Mouse (Mus musculus) macrophage (primary cell): ENCODE results near the gene Flvcr1. TPM values are rescaled to one million over a fixed set of nuclear protein-coding genes. Genes with fewer than 3 reads are reported as not detected.

ENCODE experiments used
- H3K27ac ChIP-seq: fragments of 350-480 bp; formaldehyde crosslinking; 2 replicates; pipeline ENCODE4 v1.9.0; 2021
- H3K36me3 ChIP-seq: fragments of 350-480 bp; formaldehyde crosslinking; 2 replicates; pipeline ENCODE4 v1.9.0; 2021; ENCODE audit errors: inconsistent target
- H3K4me3 ChIP-seq: fragments of 350-480 bp; formaldehyde crosslinking; 2 replicates; pipeline ENCODE4 v1.9.0; 2021; ENCODE audit errors: inconsistent target
- H3K79me2 ChIP-seq: fragments of 350-480 bp; formaldehyde crosslinking; 2 replicates; pipeline ENCODE4 v1.9.0; 2021; ENCODE audit errors: inconsistent target
- WGBS: methylation state at CpG from one replicate; pipeline ENCODE4 v1.1.7; 2026; ENCODE audit warnings: inconsistent platforms; ENCODE audit not compliant: missing documents; 5-methylcytosine and 5-hydroxymethylcytosine counted together
- polyA plus RNA-seq: library from polyadenylated mRNA; stranded (reverse); fragments of 250-400 nt; gene quantifications from 3 replicates; pipeline ENCODE4 v1.2.4, GENCODE M21; 2018; ENCODE audit warnings: inconsistent platforms

Flvcr1 gene
- polyA plus RNA-seq, 1 experiment from 2014 or later = 74.7 TPM

DNA sequence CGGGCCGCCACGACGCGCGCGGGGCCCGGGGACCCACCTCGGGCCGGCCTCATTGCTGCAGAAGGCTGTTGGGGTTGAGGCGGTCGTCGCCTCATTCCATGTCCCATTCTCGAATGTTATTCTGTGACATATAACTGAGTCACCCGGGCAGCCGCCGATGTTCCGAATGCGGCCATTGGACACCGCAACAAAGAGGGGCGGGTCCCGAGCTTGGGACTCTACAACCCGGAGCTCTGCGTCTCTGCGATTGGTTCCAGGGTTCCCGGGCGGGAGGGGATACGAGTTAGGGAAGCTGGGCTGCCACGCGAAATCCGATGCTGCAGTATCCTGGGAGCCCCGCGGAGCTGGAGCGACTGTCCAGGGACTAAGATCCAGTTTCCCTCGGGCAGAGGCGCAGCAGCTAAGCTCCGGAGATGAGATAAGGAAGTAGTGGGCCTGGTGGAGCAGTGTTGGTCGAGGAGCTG lies 46.8 kb downstream of the Flvcr1 start, which contains the start of gene Vash2:
Vash2 (minus strand) TSS at position 197 of the 464 bp plus-strand sequence.
- Histone ChIP-seq H3K27ac (no peak within 1 kb of the TSS), H3K4me3 (peak within 1 kb of the TSS; percentile 20), H3K79me2 (no peaks in the 10 kb centered on the region), H3K36me3 (no peaks in the 10 kb centered on the region)
- WGBS = 2% methylated on average over 37 of the region's 38 CpGs

- Histone ChIP-seq H3K4me3 (peak overlapping the region; percentile 10; the same call in 1 of the 2 replicates), H3K79me2 (no peaks in the 10 kb centered on the region), H3K27ac (no peak overlapping the region), H3K36me3 (no peaks in the 10 kb centered on the region)
- WGBS = 2% methylated on average over 44 of the region's 46 CpGs
These were observed 47.4 kb downstream of the Flvcr1 start for GRCm38 (mm10) chr1:190978511-190979073.

DNA sequence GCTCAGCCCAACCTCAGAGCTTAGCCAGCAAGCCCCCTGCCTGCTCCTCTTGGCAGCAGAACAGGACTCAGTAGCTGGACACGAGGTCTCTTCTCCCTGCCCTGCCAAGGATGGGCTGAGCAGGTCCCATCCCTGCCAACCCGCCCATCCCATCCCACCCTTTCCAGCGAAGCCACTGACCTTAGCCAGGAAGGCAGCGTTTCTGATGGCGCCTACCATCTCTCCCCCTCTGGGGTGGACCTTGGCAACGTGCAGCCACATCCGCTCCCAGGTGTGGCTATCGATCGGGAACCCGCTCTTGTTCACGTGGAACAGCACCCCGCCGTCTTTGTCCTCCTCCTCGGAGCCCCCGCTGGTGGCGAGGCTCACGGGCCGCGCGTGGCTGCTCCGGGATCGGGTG lies 48.0 kb downstream of the Flvcr1 start:
- 19% methylated on average over 21 of the region's 22 CpGs for WGBS
- no peaks in the 10 kb centered on the region for H3K79me2 ChIP-seq

GRCm38 (mm10) chr1:190976887-190977573 lies 48.9 kb downstream of the Flvcr1 start:
- Histone ChIP-seq H3K79me2 (no peaks in the 10 kb centered on the region), H3K4me3 (no peak overlapping the region), H3K27ac (no peak overlapping the region), H3K36me3 (no peaks in the 10 kb centered on the region)
- WGBS = 84% methylated on average over 11 of the region's 11 CpGs

More for the DNA sequence above, 48.0 kb downstream of the Flvcr1 start:
- Histone ChIP-seq H3K36me3 (no peaks in the 10 kb centered on the region), H3K27ac (no peak overlapping the region), H3K4me3 (no peak overlapping the region)

GRCm38 (mm10) chr1:190974833-190975232 lies 51.1 kb downstream of the Flvcr1 start:
- WGBS = 100% methylated on average over 1 of the region's 1 CpGs
- H3K4me3 ChIP-seq = no peak overlapping the region
- no peaks in the 10 kb centered on the region for H3K36me3 ChIP-seq

GRCm38 (mm10) chr1:190974191-190974590 lies 51.8 kb downstream of the Flvcr1 start:
- Histone ChIP-seq H3K4me3 (no peak overlapping the region), H3K36me3 (no peaks in the 10 kb centered on the region), H3K79me2 (no peaks in the 10 kb centered on the region), H3K27ac (no peak overlapping the region)
- 85% methylated on average over 8 of the region's 8 CpGs for WGBS

More at GRCm38 (mm10) chr1:190974833-190975232, 51.1 kb downstream of the Flvcr1 start:
- H3K79me2 ChIP-seq = no peaks in the 10 kb centered on the region
- no peak overlapping the region for H3K27ac ChIP-seq

GRCm38 (mm10) chr1:190972612-190973192 lies 53.3 kb downstream of the Flvcr1 start:
- Histone ChIP-seq H3K79me2 (no peaks in the 10 kb centered on the region), H3K36me3 (no peaks in the 10 kb centered on the region), H3K27ac (no peak overlapping the region), H3K4me3 (no peak overlapping the region)
- WGBS = 86% methylated on average over 7 of the region's 7 CpGs

- WGBS = 84% methylated on average over 13 of the region's 14 CpGs
These were observed 54.0 kb downstream of the Flvcr1 start for GRCm38 (mm10) chr1:190971708-190972610.

DNA sequence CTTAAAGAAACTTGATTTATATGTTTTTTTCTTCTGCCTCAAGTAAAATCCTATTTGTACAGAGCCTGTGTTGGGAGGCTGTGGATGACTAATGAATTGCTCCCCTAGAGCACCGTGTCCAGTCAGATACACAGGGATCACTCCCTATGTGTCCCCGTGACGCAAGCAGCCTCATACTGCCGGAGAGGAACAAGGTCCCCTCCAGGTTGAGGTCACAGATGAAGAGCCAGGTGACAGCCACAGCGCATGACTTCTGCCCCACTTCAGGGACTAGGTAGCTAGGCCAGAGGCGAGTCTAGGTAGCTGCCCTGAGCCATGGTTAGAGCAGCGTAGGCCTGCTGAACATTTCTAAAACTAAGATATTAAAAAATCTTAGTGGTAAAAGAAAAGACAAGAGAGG lies 57.9 kb downstream of the Flvcr1 start:
- H3K79me2 ChIP-seq = no peaks in the 10 kb centered on the region
- H3K36me3 ChIP-seq = no peaks in the 10 kb centered on the region
- no peak overlapping the region for H3K27ac ChIP-seq
- H3K4me3 ChIP-seq = no peak overlapping the region
- 90% methylated on average over 7 of the region's 7 CpGs for WGBS

More at GRCm38 (mm10) chr1:190971708-190972610, 54.0 kb downstream of the Flvcr1 start:
- no peak overlapping the region for H3K4me3 ChIP-seq
- H3K79me2 ChIP-seq = no peaks in the 10 kb centered on the region
- H3K27ac ChIP-seq = no peak overlapping the region
- H3K36me3 ChIP-seq = no peaks in the 10 kb centered on the region

GRCm38 (mm10) chr1:190964992-190965780 lies 60.8 kb downstream of the Flvcr1 start:
- H3K27ac ChIP-seq = no peak overlapping the region

DNA sequence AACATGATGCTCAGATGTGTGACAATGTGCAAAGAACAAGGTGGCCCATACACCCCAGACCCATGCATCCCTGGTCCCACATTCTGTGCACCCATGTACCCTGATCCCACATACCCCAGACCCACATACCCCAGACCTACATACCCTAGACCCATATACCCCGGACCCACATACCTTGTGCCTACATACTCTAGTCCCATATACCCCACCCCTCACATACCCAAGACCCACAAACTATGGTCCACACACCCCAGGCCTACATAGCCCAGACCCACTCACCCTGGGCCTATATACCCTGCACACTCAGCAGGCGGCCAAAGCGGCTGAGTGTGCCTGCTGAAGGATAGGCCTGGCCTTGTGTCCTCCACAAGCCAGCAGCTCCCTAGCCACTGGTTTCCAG lies 63.2 kb downstream of the Flvcr1 start:
- H3K27ac ChIP-seq = no peak overlapping the region
- 92% methylated on average over 3 of the region's 3 CpGs for WGBS

More at GRCm38 (mm10) chr1:190964992-190965780, 60.8 kb downstream of the Flvcr1 start:
- Histone ChIP-seq H3K36me3 (no peaks in the 10 kb centered on the region), H3K4me3 (no peak overlapping the region), H3K79me2 (no peaks in the 10 kb centered on the region)
- WGBS = 87% methylated on average over 15 of the region's 15 CpGs

DNA sequence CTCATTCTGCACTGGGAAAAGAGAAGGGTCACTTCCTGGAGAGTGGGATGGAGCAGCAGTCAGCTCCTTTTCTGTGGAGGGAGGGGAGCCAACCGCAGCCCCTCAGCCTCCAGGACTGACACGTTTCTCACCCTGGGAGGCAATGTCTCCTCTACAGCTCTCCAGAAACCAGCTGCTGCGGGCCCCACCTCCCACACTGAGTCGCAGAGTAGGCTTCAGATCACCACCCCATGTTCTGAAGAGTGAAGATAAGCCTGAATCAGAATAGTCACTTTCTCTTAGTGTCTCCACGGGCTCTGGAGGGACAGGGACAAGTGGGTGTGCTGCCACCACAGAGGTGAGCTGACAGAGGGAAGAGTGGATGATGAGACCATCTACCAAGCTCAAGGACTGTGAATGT lies 67.1 kb downstream of the Flvcr1 start:
- H3K79me2 ChIP-seq = no peaks in the 10 kb centered on the region
- no peaks in the 10 kb centered on the region for H3K36me3 ChIP-seq
- H3K27ac ChIP-seq = no peak overlapping the region
- WGBS = 90% methylated on average over 5 of the region's 5 CpGs
- H3K4me3 ChIP-seq = no peak overlapping the region

More for the DNA sequence above, 63.2 kb downstream of the Flvcr1 start:
- no peaks in the 10 kb centered on the region for H3K79me2 ChIP-seq
- H3K4me3 ChIP-seq = no peak overlapping the region
- H3K36me3 ChIP-seq = no peaks in the 10 kb centered on the region
